Mouse (Mus musculus) hematopoietic stem cell, adult 5-6 weeks (primary cell): ENCODE measurements around the gene Vmn1r24. TPM values are rescaled to one million over a fixed set of nuclear protein-coding genes. Genes with fewer than 3 reads are reported as not detected.
"Not testable (repeated sequence)": the region's sequence is repeated elsewhere in the genome, so short reads cannot be mapped to it uniquely, and the experiment has no call there.

Experiments used
- ATAC-seq, 2 experiments: fragments of 125-278 bp in 1 of 2; replicated peaks in 1 of 2; 2 replicates each; pipeline ENCODE4 v1.8.0; 2016 to 2017; ENCODE audit warnings: inconsistent platforms in 2 of 2, mild to moderate bottlenecking in 2 of 2, moderate number of reproducible peaks in 2 of 2, low read depth in 1 of 2, moderate TSS enrichment in 1 of 2; ENCODE audit not compliant: low FRiP score in 2 of 2, poor library complexity in 2 of 2, severe bottlenecking in 2 of 2, insufficient read depth in 1 of 2, low TSS enrichment in 1 of 2
- total RNA-seq: library from RNA; stranded (forward); fragments of 172-1452, 232-1000 nt; gene quantifications from 2 replicates; pipeline ENCODE4 v1.2.3, GENCODE M21; 2017

Gene Vmn1r24
- not detected in 2 replicates for total RNA-seq

DNA sequence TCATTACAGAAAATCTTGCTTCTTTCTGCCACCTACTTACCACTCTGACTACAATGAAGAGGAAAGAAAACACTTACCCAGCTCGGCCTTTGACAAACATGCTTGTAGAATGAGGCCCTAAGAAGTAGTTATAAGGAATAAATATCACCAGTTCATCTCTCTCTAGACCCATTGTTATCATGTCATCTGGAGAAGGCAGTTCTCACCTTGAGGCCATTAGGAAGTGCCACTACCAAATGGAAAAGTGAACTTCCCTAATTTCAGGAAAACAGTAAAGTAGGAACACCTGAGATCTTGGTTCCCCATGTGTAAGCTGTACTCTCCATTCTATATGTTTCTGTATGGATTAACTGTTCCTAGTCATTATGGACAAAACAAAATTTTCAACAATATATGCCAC is at the start of gene Vmn1r24:
Gene Vmn1r24 (minus strand): TSS at position 101 of the 400 bp plus-strand sequence.
- not testable (repeated sequence) for ATAC-seq

DNA sequence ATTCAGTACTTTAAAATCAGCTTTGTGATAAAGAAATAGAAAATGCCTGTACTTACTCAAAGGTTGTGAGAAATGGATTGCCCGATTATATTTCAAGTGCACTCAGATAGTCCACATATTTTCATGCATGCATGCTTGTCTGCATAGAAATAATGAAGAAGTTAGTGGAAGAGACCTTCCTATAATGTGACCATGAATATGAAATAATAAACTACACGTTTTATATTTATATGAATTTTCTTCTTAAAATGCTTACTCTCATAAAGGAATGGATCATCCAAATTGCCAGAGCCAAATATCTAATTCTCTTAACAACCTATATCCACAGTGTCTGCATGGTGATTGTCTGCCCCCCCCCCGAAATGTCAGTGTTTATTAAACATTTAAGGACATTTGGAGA is 19.4 kb upstream of the Vmn1r24 start, which contains the start of gene Vmn1r25:
Gene Vmn1r25 (minus strand): TSS at position 101 of the 400 bp plus-strand sequence.
- ATAC-seq = no peak

DNA sequence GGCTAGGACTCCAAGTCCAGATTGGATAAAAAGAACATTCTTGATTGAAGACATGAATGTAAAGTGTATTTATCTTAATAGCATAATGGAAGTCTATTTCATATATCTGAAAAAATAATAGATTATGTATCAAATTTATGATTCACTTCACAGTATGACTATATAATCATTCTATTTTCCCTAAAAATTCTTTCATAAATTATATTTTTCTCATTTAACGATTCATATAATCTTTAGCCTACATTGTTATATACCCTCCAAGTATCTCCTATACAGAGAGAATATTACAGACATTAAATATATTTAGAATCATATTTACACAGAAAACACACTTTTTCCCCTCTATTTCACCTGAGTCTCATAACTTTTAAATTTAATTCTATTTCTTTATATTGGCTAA is 34.6 kb downstream of the Vmn1r24 start, which contains the start of gene Vmn1r23:
Gene Vmn1r23 (minus strand): TSS at position 101 of the 400 bp plus-strand sequence.
- no peak for ATAC-seq

DNA sequence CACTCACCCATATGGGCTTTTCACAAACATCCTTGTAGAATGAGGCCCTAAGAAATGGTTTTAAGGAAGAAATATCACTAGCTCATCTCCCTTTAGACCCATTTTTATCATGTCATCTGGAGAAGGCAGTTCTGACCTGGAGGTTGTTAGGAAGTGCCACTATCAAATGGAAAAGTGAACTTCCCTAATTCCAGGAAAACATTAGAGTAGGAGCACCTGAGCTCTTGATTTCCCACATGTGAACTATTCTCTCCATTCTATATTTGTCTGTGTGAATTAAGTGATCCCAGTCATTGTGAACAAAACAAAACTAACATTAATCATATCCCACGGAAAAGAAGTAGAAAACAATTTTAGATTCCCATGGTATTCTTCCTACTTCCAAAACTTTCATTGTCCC is 53.4 kb downstream of the Vmn1r24 start, which contains the start of gene Vmn1r22:
Gene Vmn1r22 (minus strand): TSS at position 101 of the 400 bp plus-strand sequence.
- no peak for ATAC-seq

Other genes with a start within 250 kb of the Vmn1r24 start
- 26.6 and 39.3 TPM in 2 replicates for gene Vopp1, start 136.3 kb downstream of the Vmn1r24 start, total RNA-seq
- gene Vmn1r21, start 111.2 kb downstream of the Vmn1r24 start, total RNA-seq = not detected in 2 replicates
- not detected in 2 replicates for gene Vmn1r22, start 53.5 kb downstream of the Vmn1r24 start, total RNA-seq
- not detected in 2 replicates for gene Vmn1r23, start 34.7 kb downstream of the Vmn1r24 start, total RNA-seq
- gene Vmn1r25, start 19.3 kb upstream of the Vmn1r24 start, total RNA-seq = not detected in 2 replicates
- not detected in 2 replicates for gene Vmn1r26, start 53.7 kb upstream of the Vmn1r24 start, total RNA-seq